Mouse (Mus musculus): ENCODE results near the gene Isy1.

Isy1 gene

DNA sequence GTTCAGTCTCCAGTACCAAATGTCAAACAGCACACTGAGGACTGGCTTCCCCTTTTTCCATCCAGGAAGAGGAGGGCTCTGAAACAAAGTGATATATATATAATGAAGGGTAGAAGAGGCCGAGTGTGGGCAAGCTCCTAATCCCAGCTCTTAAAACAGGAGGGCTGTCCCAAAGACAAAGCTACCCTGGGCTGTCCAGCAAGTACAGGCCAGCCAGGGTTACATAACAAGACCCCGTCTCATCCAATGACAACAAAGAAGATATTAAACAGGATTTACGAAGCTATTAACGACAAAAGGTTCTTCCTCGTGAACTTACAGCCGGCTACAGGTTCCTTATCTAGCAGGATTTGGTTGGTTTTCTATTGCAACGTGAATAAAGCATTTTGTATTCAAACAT is 33.7 kb downstream of the Isy1 start:
- no peak for DNase-seq (ENCODE audit: low spot score)

DNA sequence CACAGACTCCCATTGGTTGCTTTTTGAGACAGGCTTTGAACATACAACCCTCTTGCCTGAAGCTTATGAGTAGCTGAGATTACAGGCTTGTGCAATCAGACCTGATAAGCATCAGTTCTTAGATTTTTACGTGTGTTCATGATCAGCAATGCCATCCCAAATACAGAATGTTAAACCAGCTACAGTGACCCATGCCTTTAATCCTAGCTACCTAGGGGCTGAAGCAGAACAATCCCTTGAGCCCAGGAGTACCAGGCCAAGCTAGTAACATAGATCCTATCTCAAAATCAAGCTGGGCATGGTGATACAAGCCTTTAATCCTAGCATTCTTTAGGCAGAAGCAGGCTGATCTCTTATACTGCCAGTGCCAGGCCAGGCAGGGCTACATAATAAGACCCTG is 34.6 kb downstream of the Isy1 start:
- DNase-seq (ENCODE audit: low spot score), result no peak

DNA sequence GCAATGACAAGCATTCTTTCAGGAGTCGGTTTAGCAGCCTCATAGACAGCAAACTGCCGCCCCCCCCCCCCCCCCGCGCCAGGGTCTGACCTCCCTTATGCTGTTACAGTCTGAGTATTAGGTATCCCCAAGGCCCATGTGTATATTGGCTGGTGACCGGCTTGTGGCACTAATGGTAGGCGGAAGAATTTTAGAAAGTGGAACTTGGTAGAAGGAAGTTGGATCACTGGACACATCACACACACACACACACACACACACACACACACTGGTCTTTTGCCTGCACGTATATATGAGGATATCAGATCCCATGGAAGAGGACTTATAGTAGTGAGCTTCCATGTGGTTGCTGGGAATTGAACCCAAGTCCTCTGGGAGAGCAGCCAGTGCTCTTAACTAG is 36.1 kb downstream of the Isy1 start:
- DNase-seq (ENCODE audit: low spot score), result no peak

DNA sequence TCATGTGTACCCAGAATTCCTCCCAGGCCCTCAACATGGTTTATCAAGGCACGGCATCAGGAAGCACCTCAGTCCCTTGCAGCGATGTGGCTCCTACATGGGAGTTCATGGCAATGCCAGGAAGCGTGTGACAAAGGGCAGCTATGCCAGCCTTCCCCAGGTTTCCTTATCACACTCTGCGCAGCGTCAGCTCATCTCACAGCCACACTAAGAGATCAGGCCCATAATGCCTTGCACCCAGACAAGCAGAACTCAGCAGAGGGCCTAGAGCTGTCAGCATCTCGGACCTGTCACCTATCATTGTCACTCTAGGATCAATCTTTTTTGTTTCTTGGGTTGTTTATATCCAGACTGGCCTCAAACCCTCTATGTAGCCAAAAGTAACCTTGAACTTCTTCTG is 39.0 kb downstream of the Isy1 start:
- no peak for DNase-seq (ENCODE audit: low spot score)

DNA sequence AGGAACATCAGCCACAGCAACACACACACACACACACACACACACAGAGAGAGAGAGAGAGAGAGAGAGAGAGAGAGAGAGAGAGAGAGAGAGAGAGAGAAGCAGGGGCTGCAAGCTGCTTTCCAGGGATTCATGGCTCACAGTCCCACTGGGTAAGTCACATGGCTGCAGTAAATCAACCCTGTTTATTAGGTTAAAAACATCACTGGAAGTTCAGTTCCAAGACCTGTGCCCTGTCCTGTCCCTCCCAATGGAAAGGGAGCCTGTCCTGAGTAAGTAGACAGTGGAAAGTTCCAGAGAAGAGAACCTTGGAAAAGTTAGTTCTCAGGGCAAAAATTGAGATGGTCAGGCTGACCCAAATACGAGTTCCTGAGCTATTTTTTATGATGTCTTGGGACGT is 41.3 kb downstream of the Isy1 start:
- DNase-seq (ENCODE audit: low spot score), result no peak

DNA sequence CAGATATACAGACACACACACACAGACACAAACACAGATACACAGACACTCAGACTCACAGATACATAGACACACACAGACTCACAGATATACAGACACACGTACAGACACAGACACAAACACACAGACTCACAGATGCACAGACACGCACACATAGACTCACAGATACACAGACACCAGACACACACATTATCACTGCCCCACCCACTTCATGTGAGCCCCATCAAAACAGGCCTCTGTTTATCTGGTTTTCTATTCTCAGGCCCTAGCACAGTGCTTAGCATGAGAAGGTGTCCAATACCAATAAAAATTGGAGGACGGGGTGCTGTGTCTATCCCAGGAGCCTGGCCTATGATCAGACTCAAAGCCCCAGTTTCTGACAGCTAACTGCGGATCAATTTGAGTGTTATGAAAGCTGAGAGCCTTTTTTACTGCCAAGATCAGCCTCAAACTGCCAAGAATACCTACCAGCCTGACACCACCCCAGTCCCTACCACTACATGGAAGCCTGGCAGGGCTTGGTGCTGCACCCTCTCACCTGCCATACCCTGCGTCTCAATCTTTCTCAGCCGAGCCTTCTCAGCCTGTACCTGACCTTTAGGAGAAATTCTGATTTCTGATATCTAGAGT is 42.2 kb downstream of the Isy1 start:
- DNase-seq (ENCODE audit: low spot score), result no peak

DNA sequence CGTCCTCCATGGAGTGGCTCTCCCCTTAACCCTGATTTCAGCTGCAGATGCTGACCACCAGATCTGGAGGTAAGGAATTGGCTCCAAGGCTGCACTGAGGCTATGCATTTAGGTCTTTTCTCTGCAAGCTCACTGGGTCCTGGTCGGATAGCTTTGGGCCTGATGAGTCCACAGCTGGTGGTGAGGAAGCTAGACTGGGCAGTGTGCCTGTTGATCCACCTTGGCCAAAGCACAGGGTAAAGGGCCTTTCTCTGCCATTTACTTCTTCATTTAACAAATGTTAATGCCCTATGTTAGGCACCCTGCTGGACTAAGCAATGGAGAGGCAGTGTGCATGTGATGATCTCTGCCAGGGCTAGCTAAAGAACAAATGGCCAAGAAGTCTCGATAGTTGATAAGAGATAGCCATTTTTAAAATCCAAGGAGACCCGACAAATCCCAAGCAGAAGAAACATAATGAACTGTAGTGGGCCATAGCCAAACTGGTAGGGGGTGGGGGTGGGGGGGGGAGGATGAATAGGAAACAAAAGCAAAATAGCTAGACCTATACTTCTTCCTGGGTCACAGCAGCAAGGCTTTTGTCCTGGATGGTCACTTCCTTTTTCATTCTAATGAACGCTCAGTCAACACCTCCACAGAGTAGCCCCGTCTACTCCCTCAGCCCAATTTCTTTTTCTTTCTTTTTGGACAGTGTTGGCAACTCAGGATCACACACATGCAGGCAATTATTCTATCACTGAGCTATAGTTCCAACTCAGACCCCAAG is 43.0 kb downstream of the Isy1 start:
- DNase-seq (ENCODE audit: low spot score), result no peak

DNA sequence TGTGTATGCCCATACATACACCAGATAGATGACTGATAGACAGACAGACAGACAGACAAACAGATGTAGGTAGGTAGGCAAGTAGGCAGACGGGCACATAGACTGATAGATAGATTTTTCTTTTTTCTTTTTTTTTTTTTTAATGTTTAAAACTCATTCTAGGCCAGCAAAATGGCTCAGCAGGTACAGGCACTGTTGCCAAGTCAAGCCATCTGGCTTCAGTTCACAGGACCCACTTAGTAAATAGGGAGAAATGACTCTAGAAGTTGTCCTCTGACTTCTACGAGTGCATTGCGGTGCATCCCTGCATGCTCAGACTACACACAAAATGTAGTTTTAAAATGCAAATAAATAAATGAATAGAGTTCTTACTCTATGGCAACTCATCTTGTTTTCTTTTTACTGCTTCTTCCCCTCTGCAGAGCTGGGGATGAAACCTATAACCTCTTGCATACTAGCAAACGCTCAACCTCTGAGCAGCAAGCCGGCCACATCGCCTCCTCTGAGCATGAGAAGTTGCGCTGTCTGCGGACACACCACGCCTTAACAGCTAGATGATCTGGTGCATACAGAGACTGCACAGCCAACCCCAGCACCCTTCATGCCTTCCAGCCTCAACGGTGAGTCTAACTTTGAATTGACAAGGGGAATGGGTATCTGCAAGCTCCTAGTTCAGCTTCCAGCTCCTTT is 44.6 kb downstream of the Isy1 start:
- DNase-seq (ENCODE audit: low spot score), result no peak

DNA sequence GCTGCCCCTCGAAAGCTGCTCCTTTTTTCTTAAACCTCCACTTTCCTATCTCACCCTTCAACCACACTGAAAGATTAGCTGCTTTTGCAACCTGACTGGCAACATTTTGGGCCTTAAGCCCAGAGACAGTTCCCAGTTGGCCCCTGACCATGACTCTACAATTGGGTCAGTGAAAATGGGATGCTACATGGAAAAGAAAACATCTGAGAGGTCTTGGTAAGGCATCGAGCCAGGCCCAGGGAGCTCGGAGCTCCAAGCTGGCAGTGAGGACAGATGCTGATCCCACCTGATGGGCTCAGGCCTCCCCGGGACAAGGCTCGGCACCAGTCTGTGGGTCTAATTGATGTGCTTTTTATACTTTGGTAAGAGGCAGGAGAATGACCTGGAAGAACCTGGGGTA is 46.8 kb downstream of the Isy1 start:
- DNase-seq (ENCODE audit: low spot score), result no peak

DNA sequence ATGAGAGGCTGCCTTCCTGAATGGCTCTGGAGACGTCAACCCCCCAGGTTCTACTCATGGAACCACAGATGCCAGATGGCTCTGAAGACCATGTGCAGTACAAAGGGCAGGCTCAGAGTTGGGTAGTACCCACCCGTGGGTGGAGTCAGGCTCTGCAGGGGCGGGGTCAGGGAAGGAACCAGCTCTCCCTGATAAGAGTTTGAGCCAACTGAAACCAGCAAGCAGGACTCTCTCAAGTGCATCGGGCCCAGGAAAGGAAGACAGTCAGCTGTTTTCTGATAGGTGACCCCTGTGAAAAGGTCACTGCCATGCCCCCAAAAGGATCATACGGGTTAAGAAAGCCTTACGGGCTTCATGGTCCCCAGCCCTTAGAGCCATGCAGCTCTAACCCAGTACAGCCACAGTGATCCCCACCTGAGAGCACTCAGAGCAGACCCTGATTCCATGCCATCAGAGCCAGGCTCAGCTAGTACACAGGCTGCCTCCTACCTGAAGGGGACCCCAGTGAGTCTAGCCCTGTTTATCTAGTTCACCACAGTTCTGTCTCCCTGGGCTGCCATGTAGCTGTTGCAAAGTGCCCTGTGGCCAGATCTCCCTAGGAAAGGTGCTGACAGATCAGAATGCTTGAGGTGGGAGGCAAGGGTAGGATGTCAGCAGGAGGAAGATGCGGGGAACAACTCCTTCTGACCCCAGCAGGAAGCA is 47.7 kb downstream of the Isy1 start:
- no peak for DNase-seq (ENCODE audit: low spot score)

DNA sequence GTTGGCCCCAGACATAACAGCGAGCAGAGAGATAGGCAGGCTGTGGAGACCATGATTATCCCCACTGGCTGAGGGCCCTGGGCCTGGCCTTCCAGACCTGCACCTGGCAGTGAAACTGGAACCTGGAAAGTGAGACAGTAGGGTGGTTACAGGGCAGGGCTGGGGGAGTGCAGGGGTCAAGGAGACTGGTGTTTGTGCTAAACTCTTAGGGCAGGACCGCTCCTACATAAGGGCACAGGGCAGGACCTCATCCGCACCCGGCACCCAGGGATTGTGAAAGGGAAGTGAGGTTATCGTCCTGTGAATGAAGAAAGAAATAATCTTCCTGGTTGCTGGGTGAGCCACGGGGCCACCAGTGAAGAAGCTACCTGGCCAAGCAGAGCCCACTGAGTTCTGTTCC is 48.8 kb downstream of the Isy1 start:
- no peak for DNase-seq (ENCODE audit: low spot score)

DNA sequence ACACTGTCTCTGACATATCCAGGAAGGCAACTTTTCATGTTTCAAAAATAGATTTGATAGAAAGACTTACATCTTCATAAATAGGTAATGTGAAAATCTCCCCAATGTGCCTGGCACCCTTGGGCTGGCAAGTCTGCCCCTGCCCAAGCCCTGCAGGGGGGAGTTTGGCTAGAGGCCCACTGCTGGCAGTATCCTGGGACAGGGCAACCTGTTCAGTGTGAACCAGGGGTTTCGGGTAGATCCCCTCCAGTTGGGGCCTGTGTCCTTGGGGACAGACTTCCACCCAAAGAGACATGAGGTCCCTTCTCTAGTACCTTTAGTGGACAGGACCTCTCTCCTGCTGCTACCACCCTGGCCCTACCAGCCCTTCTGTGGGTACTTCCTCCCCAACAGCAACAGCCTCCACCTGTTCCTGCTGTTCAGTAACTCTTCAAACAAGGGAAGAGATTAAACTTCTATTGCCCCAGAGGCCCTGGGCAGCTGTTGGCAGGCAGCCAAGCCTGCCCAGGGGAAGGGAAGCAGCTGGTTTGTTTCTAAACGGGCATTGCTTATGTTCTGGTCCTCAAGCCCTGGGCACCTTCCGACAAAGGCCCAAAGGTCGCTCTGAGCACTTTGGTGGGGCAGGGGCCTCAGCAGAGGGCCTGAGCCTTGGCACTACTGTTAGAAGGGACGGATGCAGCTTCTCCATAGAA is 49.6 kb downstream of the Isy1 start:
- no peak for DNase-seq (ENCODE audit: low spot score)

DNA sequence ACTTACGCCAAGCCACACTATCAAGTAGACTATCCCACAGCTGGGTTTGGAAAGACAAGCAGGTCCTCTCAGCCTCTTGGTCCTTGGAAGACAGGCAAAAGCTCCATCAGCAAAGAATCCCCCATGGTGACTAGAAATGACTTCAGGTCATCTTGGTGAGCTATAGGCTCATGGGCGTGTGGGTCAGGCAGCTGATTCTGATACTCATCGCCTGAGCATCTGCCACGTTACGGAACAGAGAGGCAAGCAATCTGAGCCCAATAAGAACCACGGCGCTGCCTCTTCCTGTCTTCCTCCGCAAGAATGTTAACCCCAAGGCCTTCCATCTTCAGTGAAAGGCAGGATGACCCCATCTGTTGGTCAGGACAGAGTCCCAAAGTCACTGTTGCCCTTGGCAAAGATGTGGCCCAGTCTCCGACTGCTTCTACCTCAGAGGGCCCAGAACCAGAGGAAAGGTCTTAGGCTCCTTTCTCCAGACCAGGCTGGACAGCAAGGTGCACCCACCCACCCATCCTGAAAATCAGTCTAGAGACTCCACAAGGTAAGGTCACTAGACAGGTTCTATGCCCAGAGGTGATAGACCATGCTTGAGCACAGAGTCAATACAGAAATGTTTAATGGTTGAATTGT is 50.2 kb downstream of the Isy1 start:
- DNase-seq (ENCODE audit: low spot score), result no peak

DNA sequence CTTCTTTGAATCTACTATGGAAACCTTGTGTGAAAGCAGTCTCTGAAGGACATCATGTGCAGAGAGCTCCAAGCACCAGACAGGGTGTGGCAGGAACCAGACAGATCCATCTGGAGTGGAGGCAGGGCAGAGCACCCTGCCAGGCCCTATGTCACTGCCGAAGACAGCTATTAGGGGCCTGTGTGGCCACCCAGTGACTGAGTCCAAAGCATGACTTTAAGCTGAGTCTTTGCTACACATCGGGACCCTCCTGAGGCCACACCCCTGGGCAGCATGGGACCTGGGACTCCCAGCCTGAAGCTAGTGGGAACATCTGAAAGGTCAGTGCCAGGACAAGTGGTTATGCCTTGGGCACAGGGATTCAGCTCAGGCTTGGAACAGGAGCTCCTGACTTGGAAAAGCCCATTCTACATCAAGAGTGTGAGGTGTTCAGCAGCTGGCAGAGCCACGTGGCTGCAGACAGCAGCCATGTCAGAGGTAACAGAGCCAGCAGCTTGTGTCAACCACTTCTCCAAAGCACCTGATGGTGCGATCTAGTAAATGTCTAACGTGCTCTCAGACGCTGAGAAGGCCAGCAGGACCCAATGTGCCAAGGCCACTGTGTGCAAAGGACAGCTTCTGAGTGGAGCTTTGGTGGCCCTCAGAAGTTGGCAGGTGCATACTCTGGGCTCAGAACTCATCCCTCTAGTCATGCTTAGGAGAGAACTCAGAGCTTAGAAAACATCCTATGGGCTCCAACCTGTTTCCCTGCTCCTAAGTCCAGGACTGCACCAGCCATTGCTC is 51.3 kb downstream of the Isy1 start:
- DNase-seq (ENCODE audit: low spot score), result no peak

DNA sequence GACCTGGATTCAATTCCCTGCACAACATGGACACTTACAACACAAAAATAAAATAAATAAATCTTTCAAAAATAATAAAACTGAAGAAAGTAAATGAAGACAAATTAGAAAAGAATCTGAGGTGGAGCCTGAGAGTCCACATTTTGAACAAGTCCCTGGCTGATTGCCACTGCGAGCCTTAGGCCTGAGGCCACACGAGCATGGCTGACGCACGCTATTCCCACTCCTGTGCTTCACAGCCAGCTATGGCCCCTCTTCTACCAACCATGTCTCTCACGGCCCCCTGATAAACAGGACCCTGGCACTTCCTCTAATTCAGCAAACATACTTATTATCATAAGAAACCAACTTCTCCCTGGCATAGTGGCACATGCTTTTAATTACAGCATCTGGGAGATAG is 52.0 kb downstream of the Isy1 start:
- no peak for DNase-seq (ENCODE audit: low spot score)

DNA sequence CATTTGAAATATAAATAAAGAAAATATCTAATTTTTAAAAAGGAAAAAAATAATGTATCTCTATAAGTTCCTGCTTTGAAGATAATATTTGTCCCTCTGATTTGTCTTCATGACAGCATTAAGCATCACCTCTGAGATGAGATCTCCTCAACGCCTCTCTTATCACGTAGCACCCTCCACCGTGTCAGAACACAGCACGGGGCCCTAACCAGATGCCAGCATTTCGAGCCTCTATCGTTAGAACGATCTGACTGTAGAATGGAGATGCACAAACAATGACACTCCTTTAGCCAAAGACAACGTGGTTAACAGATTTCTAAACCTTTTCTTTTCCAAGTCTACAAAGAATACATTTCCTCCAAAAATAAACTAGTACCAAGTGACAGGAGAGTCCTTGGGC is 54.6 kb downstream of the Isy1 start:
- no peak for DNase-seq (ENCODE audit: low spot score)

DNA sequence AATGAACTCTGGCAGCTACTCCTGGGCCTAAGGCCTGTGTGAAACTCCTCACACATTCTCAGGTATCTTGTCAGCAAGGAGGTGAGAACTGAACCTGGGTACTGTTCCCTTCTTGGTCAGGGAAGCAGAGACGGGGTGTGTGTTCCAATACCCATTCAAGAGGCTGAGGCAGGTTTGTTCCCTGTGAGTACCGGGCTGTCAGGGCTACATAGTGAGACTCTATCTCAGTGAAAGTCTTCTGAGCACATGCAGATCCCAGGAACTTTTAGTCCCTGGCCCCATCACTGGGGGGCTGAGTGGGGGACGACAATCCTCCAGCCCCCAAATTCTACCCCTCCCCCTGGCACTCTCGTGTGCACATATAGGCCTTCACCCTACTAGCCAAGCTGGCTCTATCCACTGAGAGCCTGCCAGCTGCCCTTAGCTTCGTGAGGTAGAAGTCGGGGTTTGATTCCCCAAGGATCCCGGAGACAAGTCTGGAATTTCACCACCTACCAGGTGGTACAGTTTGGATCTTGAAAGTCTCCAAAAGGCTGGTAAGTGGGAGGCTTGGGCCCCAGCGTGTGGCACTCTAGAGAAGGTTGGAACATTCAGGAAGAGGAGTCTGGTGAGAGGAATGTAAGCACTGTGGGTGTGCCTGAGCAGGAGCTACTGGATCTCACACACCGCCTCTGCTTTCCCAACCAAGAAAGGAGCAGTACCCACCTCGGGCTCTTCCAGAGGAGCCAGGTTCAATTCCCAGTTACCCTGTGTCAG is 57.9 kb downstream of the Isy1 start:
- no peak for DNase-seq (ENCODE audit: low spot score)

DNA sequence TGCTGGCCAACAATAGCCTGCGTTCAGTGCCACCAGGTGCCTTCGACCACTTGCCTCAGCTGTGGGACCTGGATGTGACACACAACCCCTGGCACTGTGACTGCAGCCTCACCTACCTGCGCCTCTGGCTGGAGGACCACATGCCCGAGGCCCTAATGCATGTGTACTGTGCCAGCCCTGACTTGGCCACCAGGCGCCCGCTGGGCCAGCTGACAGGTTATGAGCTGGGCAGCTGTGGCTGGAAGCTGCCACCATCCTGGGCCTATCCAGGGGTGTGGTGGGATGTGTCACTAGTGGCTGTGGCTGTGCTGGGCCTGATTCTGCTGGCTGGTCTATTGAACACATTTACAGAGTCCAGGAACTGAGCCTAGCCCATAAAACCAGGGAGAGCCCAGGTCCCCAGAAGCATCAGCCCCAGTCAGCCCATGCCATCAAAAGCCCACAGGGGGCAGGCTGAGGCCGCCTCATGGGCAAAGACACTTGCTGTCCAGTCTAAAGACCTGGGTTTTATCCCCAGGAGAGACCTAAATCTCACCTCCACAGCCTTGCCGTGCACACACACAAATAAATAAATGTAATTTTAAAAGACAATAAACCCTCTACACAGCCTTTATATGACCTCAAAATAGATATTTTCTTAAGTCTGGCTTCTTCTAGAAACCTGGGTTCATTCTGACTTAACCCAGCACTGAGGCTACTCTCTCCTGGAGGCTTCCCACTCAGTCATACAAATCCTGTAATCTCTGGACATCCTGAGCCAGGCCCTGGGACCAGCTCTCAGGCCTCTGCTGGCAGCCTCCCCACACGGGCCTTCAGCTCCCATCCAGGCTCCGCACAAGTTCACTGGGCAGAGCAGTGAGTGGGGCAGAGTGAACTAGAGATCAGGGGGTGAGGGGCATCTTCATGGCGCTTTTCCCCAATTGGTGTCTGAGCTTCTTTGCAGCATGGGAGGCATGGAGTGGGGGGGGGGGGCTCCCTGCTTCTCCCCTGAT is 59.1 kb downstream of the Isy1 start:
- DNase-seq (ENCODE audit: low spot score), result no peak
